Mouse (Mus musculus): Measurements from ENCODE around the gene Gm13757.

- TF ChIP-seq GATA1 (IDR thresholded peaks at IDR 0.05; ENCODE audit: borderline replicate concordance, low read length), result no peak
- no peak for TF ChIP-seq FLI1 (IDR thresholded peaks at IDR 0.05; ENCODE audit: low read length)
These were observed at the start of gene Gm13757 for GRCm38 (mm10) chr2:88449031-88449430.

Data from megakaryocyte, embryonic 14.5 days (primary cell).